Mouse (Mus musculus) ES-E14 (cell line): ENCODE measurements around the gene Rfxank. TPM values are rescaled to one million over a fixed set of nuclear protein-coding genes. Genes with fewer than 3 reads are reported as not detected.
A peak's percentile ranks its signal among the peaks of the same experiment; 100 is the strongest.

Experiments used
- DNase-seq: peaks from one replicate; pipeline ENCODE4 v3.0.0-alpha.2; 2013; ENCODE audit warnings: low read depth, low spot score
- H3K27ac ChIP-seq: 2 replicates; pipeline ENCODE4 v1.5.1; 2012; ENCODE audit warnings: low read depth, mild to moderate bottlenecking, low read length, moderate library complexity, mixed read lengths; ENCODE audit not compliant: poor library complexity, insufficient read depth, severe bottlenecking
- H3K36me3 ChIP-seq: 2 replicates; pipeline ENCODE4 v1.6.1; 2012; ENCODE audit warnings: mild to moderate bottlenecking, low read length, moderate library complexity, mixed read lengths; ENCODE audit not compliant: control insufficient read depth, poor library complexity, insufficient read depth, severe bottlenecking
- H3K4me1 ChIP-seq, 2 experiments: fragments of 150-350 bp in 1 of 2; sonication (generic) in 1 of 2; 2 replicates each; pipeline ENCODE4 v1.6.1; 2012; ENCODE audit warnings: low read length in 2 of 2, mild to moderate bottlenecking in 1 of 2, mixed read lengths in 1 of 2; ENCODE audit not compliant: control insufficient read depth in 2 of 2, insufficient read depth in 2 of 2, poor library complexity in 1 of 2
- H3K4me3 ChIP-seq, 2 experiments: fragments of 150-350 bp in 1 of 2; sonication (generic) in 1 of 2; 2 replicates each; pipeline ENCODE4 v1.5.1; 2012; ENCODE audit warnings: low read length in 2 of 2, low read depth in 1 of 2, mild to moderate bottlenecking in 1 of 2, mixed read lengths in 1 of 2; ENCODE audit not compliant: insufficient read depth in 1 of 2, poor library complexity in 1 of 2, severe bottlenecking in 1 of 2
- H3K9ac ChIP-seq: 2 replicates; pipeline ENCODE4 v1.6.1; 2012; ENCODE audit warnings: low read depth, mild to moderate bottlenecking, low read length, mixed read lengths; ENCODE audit not compliant: poor library complexity, insufficient read depth, severe bottlenecking
- H3K9me3 ChIP-seq: fragments of 150-350 bp; sonication (generic); 2 replicates; pipeline ENCODE4 v1.6.1; 2012; ENCODE audit warnings: low read depth, mild to moderate bottlenecking, low read length; ENCODE audit not compliant: control insufficient read depth, insufficient read depth
- CHD2 ChIP-seq: IDR thresholded peaks from 2 replicates; pipeline ENCODE4 v1.6.1; 2014; ENCODE audit warnings: mild to moderate bottlenecking, low read depth, low read length, inconsistent platforms
- HCFC1 ChIP-seq: IDR thresholded peaks from 2 replicates; pipeline ENCODE4 v1.6.1; 2012; ENCODE audit warnings: low read length, inconsistent platforms, borderline replicate concordance; ENCODE audit not compliant: insufficient read depth
- MAFK ChIP-seq: IDR thresholded peaks from 2 replicates; pipeline ENCODE4 v1.6.1; 2014; ENCODE audit warnings: mild to moderate bottlenecking, low read depth, low read length, inconsistent platforms; ENCODE audit not compliant: insufficient read depth
- ZC3H11A ChIP-seq: IDR thresholded peaks from 2 replicates; pipeline ENCODE4 v1.6.1; 2012; ENCODE audit warnings: low read depth, mild to moderate bottlenecking, inconsistent platforms, low read length, borderline replicate concordance
- ZNF384 ChIP-seq: IDR thresholded peaks from 2 replicates; pipeline ENCODE4 v1.6.1; 2012; ENCODE audit warnings: low read depth, low read length, inconsistent platforms
- in situ Hi-C, 2 experiments: fragments of 600-800 bp; cut with MboI; formaldehyde crosslinking; loops; one replicate each; pipeline ENCODE4 v1.15.1; 2025; ENCODE audit warnings: low sequenced_read_pairs in 2 of 2, inconsistent platforms in 1 of 2; ENCODE audit not compliant: unreplicated experiment in 2 of 2
- total RNA-seq: library from RNA; depleted of rRNA; stranded (reverse); fragments of 300-350 nt; gene quantifications from 2 replicates; pipeline ENCODE4 v1.2.3, GENCODE M21; 2012

The Rfxank gene
- total RNA-seq, 1 experiment: 10.4 TPM

GRCm38 (mm10) chr8:70112401-70113016, 26.4 kb downstream of the Rfxank start:
- Histone ChIP-seq H3K9me3 (no peaks in the 10 kb centered on the region), H3K27ac (no peak overlapping the region), H3K9ac (no peak overlapping the region), H3K4me1 (peaks cover 0 to 3% of the 10 kb centered on the region in 2 experiments; a peak in 2 of 4 replicates), H3K4me3 (peak overlapping the region; percentile 29 to 59; a peak in 2 of 4 replicates), H3K36me3 (no peaks in the 10 kb centered on the region)
- in situ Hi-C loops: no loop called here
- no peak for DNase-seq
- no peak for TF ChIP-seq HCFC1
- no peak for TF ChIP-seq ZC3H11A
- TF ChIP-seq MAFK: no peak
- TF ChIP-seq CHD2: no peak
- TF ChIP-seq ZNF384: no peak

GRCm38 (mm10) chr8:70111192-70111795, 27.7 kb downstream of the Rfxank start:
- DNase-seq: no peak
- peak overlapping the region; percentile 29 to 59; a peak in 2 of 4 replicates for H3K4me3 ChIP-seq
- no peak overlapping the region for H3K9ac ChIP-seq
- no peak for TF ChIP-seq ZNF384
- TF ChIP-seq MAFK: no peak
- no peak for TF ChIP-seq HCFC1
- TF ChIP-seq CHD2: no peak
- no peak for TF ChIP-seq ZC3H11A
- H3K27ac ChIP-seq: no peak overlapping the region
- no peaks in the 10 kb centered on the region for H3K36me3 ChIP-seq
- in situ Hi-C loops: no loop called here
- no peaks in the 10 kb centered on the region for H3K9me3 ChIP-seq
- H3K4me1 ChIP-seq: peaks cover 0 to 2% of the 10 kb centered on the region in 2 experiments; a peak in 1 of 4 replicates

- peaks cover 0 to 2% of the 10 kb centered on the region in 2 experiments; a peak in 1 of 4 replicates for H3K4me1 ChIP-seq
- no peaks in the 10 kb centered on the region for H3K36me3 ChIP-seq
- H3K9ac ChIP-seq: no peak overlapping the region
- TF ChIP-seq HCFC1 (no peak), ZNF384 (no peak), ZC3H11A (no peak), MAFK (no peak)
- in situ Hi-C loops: no loop called here
- no peak overlapping the region for H3K4me3 ChIP-seq
- no peaks in the 10 kb centered on the region for H3K9me3 ChIP-seq
- DNase-seq: no peak
- no peak overlapping the region for H3K27ac ChIP-seq
Observed at GRCm38 (mm10) chr8:70110451-70110850, 28.5 kb downstream of the Rfxank start.

- Histone ChIP-seq H3K9me3 (no peaks in the 10 kb centered on the region), H3K4me3 (no peak overlapping the region), H3K36me3 (no peaks in the 10 kb centered on the region), H3K9ac (no peak overlapping the region), H3K4me1 (peaks cover 0 to 4% of the 10 kb centered on the region in 2 experiments; a peak in 1 of 4 replicates), H3K27ac (no peak overlapping the region)
- TF ChIP-seq HCFC1 (no peak), ZNF384 (no peak), MAFK (no peak), CHD2 (no peak), ZC3H11A (no peak)
- DNase-seq: no peak
- in situ Hi-C loops: no loop called here
Observed at GRCm38 (mm10) chr8:70104922-70105321, 34.0 kb downstream of the Rfxank start.

- no peak for DNase-seq
- Histone ChIP-seq H3K9ac (no peak overlapping the region), H3K27ac (no peak overlapping the region), H3K9me3 (no peaks in the 10 kb centered on the region), H3K36me3 (no peaks in the 10 kb centered on the region), H3K4me3 (no peak overlapping the region), H3K4me1 (peaks cover 0 to 7% of the 10 kb centered on the region in 2 experiments; a peak in 1 of 4 replicates)
- no peak for TF ChIP-seq CHD2
- TF ChIP-seq ZC3H11A: no peak
- TF ChIP-seq MAFK: no peak
- TF ChIP-seq ZNF384: no peak
- TF ChIP-seq HCFC1: no peak
- in situ Hi-C loops: no loop called here
Observed at GRCm38 (mm10) chr8:70104506-70104905, 34.4 kb downstream of the Rfxank start.
